Comparison of ENCODE assay signal across 1 mouse cellular context in genomic region chr9:75466641-75467040, GRCm38 (mm10).
TF ChIP-seq lines count a peak whose summit lies in the region.

No protein-coding gene starts in this region.

TF ChIP-seq in MEL, 35 proteins besides CTCF, POLR2A, EP300 and RAD21 (continued from another document):
- no peak for TF ChIP-seq TCF12 (IDR thresholded peaks at IDR 0.05; ENCODE audit: low read depth, low read length)
